Mouse (Mus musculus): ENCODE data around the gene Eaf2.
A peak's percentile ranks its signal among the peaks of the same experiment; 100 is the strongest.
"Not testable (repeated sequence)": the region's sequence is repeated elsewhere in the genome, so short reads cannot be mapped to it uniquely, and the experiment has no call there.

Gene Eaf2

DNA sequence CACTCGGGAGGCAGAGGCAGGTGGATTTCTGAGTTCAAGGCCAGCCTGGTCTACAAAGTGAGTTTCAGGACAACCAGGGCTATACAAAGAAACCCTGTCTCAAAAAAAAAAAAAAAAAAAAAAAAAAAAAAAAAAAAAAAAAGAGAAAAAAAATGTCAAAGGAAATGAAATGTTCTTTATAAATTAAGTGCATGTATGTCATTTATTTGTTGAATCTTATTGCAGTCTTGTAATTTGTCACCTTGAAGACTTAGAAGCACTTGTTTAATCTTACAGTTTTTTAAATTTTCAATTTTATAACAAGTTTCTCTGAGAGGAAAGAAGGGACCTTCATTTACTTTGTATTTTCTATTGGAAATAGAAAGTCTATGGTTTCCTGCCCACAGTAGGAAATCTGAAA lies 27.9 kb downstream of the Eaf2 start:
- not testable (repeated sequence) for DNase-seq (ENCODE audit: low spot score)

DNA sequence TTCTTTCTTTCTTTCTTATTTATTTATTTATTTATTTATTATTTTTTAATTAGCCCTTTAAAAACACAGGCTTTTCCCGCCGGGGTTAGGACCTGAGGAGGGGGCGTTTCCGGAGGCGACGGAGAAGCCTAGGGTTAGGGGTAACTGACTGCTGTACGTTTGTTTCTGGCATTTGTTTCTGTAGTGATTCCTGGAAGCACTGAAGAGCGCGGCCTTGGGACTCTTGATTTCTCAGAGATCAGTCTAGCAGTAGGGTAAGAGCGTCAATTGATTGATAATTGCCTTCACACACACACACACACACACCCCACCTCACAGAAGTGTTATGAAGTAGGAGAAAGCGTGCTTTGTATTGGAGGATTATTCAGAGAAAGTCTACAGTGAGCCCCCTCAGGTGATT lies 46.0 kb downstream of the Eaf2 start:
- no peak for DNase-seq (ENCODE audit: low spot score)

- DNase-seq (ENCODE audit: low spot score) = peak; percentile 80
Observed at GRCm38 (mm10) chr16:36828054-36828786, 46.6 kb downstream of the Eaf2 start, which contains the start of gene Iqcb1. TSS of gene Iqcb1 (plus strand) at chr16:36828385.

DNA sequence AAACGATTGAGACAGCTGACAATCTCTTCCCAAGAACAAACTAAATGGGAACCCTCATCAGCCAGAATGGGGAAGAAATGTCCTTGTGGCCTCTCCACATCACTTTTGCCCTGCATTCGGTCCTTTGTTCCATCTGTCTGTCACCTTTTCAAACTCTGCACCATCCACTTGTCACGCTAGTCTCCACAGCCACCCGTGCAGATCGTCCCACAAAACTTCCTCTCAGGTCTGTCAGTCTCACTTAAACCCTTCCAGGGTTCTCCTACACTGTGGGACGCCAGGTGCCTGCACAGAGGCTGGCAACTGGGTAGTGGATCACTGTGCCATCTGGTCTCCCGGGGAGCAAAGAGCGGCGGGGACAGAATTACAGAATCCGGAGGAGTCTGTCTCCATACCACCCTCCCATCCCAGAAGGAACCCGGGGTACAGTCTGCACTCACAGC lies 47.2 kb downstream of the Eaf2 start:
- no peak for DNase-seq (ENCODE audit: low spot score)

DNA sequence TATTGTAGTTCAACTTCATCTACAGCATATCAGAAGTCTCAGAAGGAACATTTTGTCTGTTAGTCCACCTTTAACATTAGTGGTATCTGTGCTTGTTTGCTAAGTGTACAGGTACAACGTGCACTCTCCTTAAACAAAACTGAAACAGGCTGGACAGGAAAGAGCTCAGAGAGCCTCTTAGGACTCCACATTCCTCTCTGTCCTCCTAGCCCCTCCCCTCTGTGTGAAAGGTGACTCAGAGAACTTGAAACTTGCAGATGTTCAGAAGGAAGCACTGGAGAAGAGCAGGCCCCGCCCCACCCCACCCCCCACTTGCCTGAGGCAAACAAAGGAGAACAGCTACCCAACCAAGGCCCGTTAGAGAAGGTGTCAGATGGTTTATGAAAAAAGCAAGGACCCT lies 53.3 kb downstream of the Eaf2 start:
- no peak for DNase-seq (ENCODE audit: low spot score)

DNA sequence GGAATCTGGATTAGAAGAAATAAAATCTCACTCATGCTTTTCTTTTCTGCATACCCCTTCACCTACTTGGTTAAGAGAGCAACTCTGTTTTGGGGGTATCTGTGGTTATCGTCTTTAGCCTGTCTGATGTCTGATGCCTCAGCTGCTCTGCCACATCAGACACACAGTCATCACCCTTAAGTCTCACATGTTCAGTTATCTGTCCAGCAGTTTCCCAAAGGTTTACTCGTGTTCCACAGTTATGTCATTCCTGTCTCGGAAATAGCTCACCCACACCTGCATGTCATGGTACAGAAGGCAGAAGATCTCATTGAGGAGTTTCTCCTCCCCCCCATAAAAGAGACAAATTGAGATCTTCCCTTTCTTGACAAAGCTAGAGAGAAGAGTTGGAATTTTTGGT lies 54.1 kb downstream of the Eaf2 start:
- DNase-seq (ENCODE audit: low spot score) = no peak

DNA sequence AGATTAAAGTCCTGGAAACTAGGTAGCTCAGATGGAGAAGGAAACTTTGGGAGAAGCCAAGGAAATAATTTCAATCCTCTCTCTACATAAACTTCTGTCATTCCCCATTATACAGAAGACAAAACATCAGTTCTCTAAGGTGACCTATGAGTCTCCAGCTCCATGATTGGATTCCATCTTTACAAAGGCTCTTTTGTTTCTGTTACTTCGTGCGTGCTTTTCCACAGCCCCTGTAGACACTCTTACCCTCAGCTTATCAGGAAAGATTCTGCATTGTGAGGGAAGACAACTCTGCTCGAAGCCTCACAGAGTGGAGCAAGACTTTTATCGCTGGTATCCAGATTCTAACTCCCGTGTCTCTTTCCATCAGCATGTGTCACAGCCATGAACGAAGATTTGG lies 54.8 kb downstream of the Eaf2 start:
- no peak for DNase-seq (ENCODE audit: low spot score)

DNA sequence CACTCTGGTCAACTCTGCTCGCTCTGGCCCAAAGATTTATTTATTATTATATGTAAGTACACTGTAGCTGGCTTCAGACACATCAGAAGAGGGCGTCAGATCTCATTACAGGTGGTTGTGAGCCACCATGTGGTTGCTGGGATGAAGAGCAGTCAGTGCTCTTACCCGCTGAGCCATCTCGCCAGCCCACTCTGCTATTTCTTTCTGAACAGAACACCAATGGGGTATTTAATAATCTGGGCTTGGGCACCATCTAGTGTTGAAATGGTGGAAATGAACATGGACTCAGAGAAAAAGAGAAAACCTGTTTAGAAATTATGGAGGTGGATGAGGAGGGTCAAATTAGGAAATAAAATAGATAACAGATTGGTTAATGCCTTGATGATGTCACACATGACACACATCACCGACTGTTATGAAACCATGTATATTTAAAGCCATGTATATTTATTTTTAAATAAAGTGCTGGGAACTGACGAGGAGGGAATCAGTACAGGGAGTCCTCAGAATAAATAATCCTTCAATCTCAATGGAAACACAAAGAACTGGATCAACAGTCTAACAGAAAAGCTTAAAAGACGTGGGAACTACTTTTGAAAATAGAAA lies 57.4 kb downstream of the Eaf2 start:
- DNase-seq (ENCODE audit: low spot score) = peak; percentile 39

DNA sequence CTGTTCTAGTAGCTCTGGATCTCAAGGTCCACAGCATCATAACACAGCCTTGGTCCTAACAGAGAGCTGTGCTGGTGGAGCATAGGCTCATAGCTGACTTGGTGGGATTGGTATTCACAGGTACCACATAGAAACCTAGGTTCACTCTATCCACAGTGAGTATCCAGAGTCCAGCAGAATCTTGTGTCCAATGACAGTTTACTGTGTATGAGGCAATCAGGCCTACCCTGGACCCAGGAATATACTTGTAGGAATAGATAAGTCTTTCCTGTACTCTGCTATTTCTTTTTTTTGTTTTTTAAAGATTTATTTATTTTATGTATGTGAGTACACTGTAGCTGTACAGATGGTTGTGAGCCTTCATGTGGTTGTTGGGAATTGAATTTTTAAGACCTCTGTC lies 57.9 kb downstream of the Eaf2 start:
- DNase-seq (ENCODE audit: low spot score) = no peak

DNA sequence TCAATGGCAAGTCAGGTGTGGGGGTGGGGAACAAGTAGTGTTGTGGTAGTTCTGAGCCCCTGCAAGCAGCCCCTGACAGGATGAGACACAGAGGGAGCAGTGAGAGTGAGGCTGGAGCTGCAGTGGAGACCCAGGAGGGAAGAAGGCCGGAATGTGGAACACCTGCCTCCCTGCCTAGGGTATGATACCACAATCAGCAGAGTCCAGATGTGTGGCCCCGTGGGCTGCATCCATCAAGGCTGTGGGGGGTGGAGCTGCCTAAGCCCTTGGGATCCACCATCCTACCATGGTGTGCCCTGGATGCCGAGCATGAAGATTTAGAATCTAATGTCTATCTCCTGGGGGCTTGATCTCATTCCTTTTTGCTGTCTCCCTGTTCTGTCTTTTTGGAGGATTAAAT lies 61.1 kb downstream of the Eaf2 start:
- DNase-seq (ENCODE audit: low spot score) = no peak

DNA sequence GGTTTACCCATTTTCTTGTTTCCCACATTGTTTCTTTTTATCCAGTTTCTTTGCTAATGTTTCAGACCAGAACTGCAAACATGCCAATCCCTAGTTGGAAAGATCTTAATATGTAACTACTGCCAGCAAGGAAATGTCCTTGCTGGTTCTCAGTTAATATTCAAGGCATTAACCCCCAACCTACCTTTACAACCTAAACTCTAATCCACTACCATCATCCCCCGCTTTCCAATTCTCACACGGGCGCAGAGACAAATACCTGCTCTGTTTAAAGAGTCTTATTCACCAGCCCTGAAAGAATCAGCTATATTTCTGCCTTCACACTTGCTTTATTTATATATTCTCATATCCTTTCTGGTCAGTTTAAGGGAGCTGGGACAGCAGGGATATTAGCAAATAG lies 66.2 kb downstream of the Eaf2 start:
- DNase-seq (ENCODE audit: low spot score) = no peak

GRCm38 (mm10) chr16:36802361-36802760 lies 72.4 kb downstream of the Eaf2 start:
- no peak for DNase-seq (ENCODE audit: low spot score)

GRCm38 (mm10) chr16:36798334-36798733 lies 76.5 kb downstream of the Eaf2 start:
- no peak for DNase-seq (ENCODE audit: low spot score)

- no peak for DNase-seq (ENCODE audit: low spot score)
Observed at GRCm38 (mm10) chr16:36794976-36795375, 79.8 kb downstream of the Eaf2 start.

DNA sequence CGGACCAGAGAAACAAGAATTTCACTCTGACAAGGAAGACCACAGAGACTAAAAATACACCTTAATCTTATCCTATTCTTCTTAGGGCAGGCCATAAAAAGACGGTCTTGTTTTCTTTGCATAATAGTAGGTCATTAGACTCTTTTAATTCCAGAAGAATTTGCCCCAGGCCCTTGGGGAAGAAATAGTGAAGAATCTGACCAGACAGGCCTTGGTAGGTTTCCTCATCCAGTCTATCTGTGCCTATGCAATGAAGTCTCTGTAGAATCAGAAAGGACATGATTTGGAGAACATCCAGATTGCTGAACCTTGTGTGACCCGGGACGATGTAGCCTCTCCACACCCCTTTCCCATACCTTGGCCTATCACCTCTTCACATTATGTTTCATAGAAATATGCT lies 84.6 kb downstream of the Eaf2 start:
- no peak for DNase-seq (ENCODE audit: low spot score)

GRCm38 (mm10) chr16:36786466-36786865 lies 88.3 kb downstream of the Eaf2 start:
- no peak for DNase-seq (ENCODE audit: low spot score)

DNA sequence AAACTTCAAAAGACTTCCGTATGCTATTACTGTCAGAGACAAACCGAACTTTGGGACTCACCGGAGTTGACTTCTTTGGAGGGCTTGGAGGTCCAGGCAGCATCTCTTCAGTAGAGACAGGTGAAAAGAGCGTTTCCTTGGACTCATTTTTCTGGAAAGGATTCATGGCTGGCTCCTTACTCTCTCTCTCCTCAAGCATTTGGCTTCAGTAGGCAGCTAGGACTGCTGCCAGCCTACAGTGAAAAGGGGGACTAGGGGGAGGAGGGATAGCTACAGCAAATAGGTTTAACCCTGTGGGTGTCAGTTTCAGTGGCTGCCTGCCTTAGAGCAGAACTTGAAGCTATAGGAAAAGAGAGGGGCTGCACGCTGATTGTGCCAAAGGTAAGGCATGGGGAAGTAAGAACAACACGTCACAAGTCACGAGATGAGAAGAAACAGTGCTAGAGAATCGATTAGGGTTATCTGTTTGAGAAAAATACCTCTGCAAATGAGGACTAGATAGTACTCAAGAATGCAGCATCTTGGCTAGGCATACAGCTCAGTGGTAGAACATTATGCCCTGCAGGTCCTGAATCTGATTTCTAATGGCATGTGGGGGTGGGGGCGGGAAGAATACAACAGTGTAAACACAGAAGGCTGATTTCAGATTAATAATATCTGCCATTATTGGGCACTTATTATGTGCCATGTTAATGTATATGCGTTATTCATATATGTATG lies 90.0 kb downstream of the Eaf2 start, which contains the start of gene Slc15a2:
Slc15a2 (minus strand) TSS at position 369 of the 720 bp plus-strand sequence.
- DNase-seq (ENCODE audit: low spot score) = no peak

GRCm38 (mm10) chr16:36784146-36784545 lies 90.7 kb downstream of the Eaf2 start:
- DNase-seq (ENCODE audit: low spot score) = no peak

GRCm38 (mm10) chr16:36775658-36776057 lies 99.1 kb downstream of the Eaf2 start:
- no peak for DNase-seq (ENCODE audit: low spot score)

GRCm38 (mm10) chr16:36772996-36773395 lies 101.8 kb downstream of the Eaf2 start:
- no peak for DNase-seq (ENCODE audit: low spot score)

DNA sequence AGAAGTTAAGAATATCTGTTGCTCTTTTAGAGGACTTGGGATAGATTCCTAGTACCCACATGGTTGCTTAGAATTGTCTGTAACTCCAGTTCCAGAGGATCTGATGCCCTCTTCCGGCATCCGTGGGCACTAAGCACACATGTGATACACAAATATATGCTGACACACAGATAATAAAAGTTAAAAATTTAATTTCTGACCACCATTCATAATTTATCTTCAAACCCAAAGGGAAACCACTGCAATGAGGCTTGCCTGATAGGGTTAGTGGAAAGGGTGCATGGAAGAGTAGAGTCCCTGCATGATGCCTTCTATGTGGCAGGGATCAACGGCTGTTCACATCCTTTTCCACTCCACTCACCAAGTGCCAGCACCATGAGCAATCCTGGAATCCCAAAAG lies 103.1 kb downstream of the Eaf2 start:
- DNase-seq (ENCODE audit: low spot score) = no peak

DNA sequence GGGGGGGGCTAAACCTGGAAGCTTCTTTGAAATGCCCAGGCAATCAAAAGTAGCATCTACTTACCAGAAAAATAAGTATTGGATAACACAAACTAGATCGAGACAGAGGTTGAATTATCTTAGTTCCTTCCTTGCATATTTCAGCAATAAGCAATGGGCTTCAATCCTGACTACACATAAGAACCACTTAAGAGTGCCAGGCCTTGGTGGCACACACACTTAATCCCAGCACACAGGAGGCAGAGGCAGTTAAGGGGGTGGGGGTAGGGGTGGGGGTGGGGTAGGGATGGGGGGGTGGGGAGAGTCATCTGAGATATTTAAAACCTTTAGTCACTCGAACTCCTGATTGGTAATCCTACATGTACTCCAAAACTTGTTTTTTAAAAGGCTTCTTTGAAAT lies 103.6 kb downstream of the Eaf2 start:
- DNase-seq (ENCODE audit: low spot score) = no peak

GRCm38 (mm10) chr16:36770830-36771229 lies 104.0 kb downstream of the Eaf2 start:
- no peak for DNase-seq (ENCODE audit: low spot score)
